Mouse (Mus musculus) hindbrain, postnatal 0 days (tissue): Measurements from ENCODE around the gene Pde4d. TPM values are rescaled to one million over a fixed set of nuclear protein-coding genes. Genes with fewer than 3 reads are reported as not detected.

Experiments
- ATAC-seq: fragments of 200-750 bp; cut with Nextera tagmentation; 2 replicates; pipeline ENCODE4 v1.8.0; 2017; ENCODE audit warnings: mild to moderate bottlenecking, moderate TSS enrichment, moderate library complexity
- DNase-seq: peaks from one replicate; pipeline ENCODE4 v3.0.0-alpha.2; 2015; ENCODE audit warnings: low spot score
- H3K27ac ChIP-seq: fragments of 300-500 bp; sonication (generic); 2 replicates; pipeline ENCODE4 v1.5.1; 2014; ENCODE audit warnings: mild to moderate bottlenecking
- H3K27me3 ChIP-seq: fragments of 300-500 bp; sonication (generic); 2 replicates; pipeline ENCODE4 v1.6.1; 2014; ENCODE audit warnings: low read length, mixed read lengths; ENCODE audit not compliant: insufficient read depth
- H3K36me3 ChIP-seq: fragments of 300-500 bp; sonication (generic); 2 replicates; pipeline ENCODE4 v1.6.1; 2014; ENCODE audit warnings: low read length, mixed read lengths; ENCODE audit not compliant: insufficient read depth
- H3K4me1 ChIP-seq: fragments of 300-500 bp; sonication (generic); 2 replicates; pipeline ENCODE4 v1.6.1; 2014; ENCODE audit warnings: antibody characterized with exemption, low read length, mixed read lengths; ENCODE audit not compliant: insufficient read depth
- H3K4me2 ChIP-seq: fragments of 300-500 bp; sonication (generic); 2 replicates; pipeline ENCODE4 v1.6.1; 2014; ENCODE audit warnings: low read depth, mild to moderate bottlenecking, low read length, moderate library complexity, mixed read lengths
- H3K4me3 ChIP-seq: fragments of 300-500 bp; sonication (generic); 2 replicates; pipeline ENCODE4 v1.5.1; 2014; ENCODE audit warnings: low read length
- H3K9ac ChIP-seq: fragments of 300-500 bp; sonication (generic); replicated peaks from 2 replicates; pipeline ENCODE4 v1.6.1; 2014; ENCODE audit warnings: mild to moderate bottlenecking, low read length, moderate library complexity, mixed read lengths
- H3K9me3 ChIP-seq: fragments of 300-500 bp; sonication (generic); 2 replicates; pipeline ENCODE4 v1.6.1; 2016; ENCODE audit warnings: low read length, mixed read lengths
- CTCF ChIP-seq: IDR thresholded peaks from 2 replicates; pipeline ENCODE4 v1.5.1; 2016; ENCODE audit warnings: antibody characterized with exemption, control low read depth, low read depth
- WGBS: fragments of 180-500 bp; shearing (Covaris S2); extraction: QIAGEN DNeasy Blood & Tissue Kit; methylation state at CpG from one replicate; pipeline ENCODE4 v1.1.7; 2014; 5-methylcytosine and 5-hydroxymethylcytosine counted together
- polyA plus RNA-seq: library from polyadenylated mRNA; unstranded; fragments of >200 nt; fragmentation: Nextera tagmentation; extraction: Ambion mirVana; gene quantifications from 2 replicates; pipeline ENCODE4 v1.2.1, GENCODE M21; 2015
- total RNA-seq: library from RNA; depleted of rRNA; stranded (reverse); fragments of >200 nt; gene quantifications from 2 replicates; pipeline ENCODE4 v1.2.3, GENCODE M21; 2014

The Pde4d gene
- total and polyA plus RNA-seq, 2 experiments from 2014 or later: 19.3 to 77.1 TPM

- Histone ChIP-seq H3K27ac (no peak overlapping the region), H3K4me2 (no peak overlapping the region), H3K27me3 (no peaks in the 10 kb centered on the region), H3K36me3 (no peaks in the 10 kb centered on the region), H3K4me1 (peaks cover 4% of the 10 kb centered on the region; the same call in 1 of the 2 replicates), H3K9ac (no peak overlapping the region), H3K9me3 (no peaks in the 10 kb centered on the region), H3K4me3 (no peak overlapping the region)
- ATAC-seq: no peak
- no peak for DNase-seq
- 57% methylated on average over 2 of the region's 2 CpGs for WGBS
- no peak for TF ChIP-seq CTCF
Measured at GRCm38 (mm10) chr13:109708326-109708725, 1258.6 kb downstream of the Pde4d start.

GRCm38 (mm10) chr13:109714581-109714980 lies 1264.8 kb downstream of the Pde4d start:
- no peaks in the 10 kb centered on the region for H3K4me1 ChIP-seq
- ATAC-seq: no peak
- no peak for DNase-seq
- H3K27ac ChIP-seq: no peak overlapping the region
- no peaks in the 10 kb centered on the region for H3K27me3 ChIP-seq
- WGBS: 94% methylated on average over 2 of the region's 2 CpGs
- no peak for TF ChIP-seq CTCF
- no peak overlapping the region for H3K4me3 ChIP-seq
- no peaks in the 10 kb centered on the region for H3K9me3 ChIP-seq
- H3K9ac ChIP-seq: no peak overlapping the region
- H3K4me2 ChIP-seq: no peak overlapping the region
- no peaks in the 10 kb centered on the region for H3K36me3 ChIP-seq

- H3K9ac ChIP-seq: no peak overlapping the region
- H3K4me3 ChIP-seq: no peak overlapping the region
- ATAC-seq (no peak), DNase-seq (no peak)
- H3K4me1 ChIP-seq: no peaks in the 10 kb centered on the region
- no peaks in the 10 kb centered on the region for H3K36me3 ChIP-seq
- no peaks in the 10 kb centered on the region for H3K27me3 ChIP-seq
- no peaks in the 10 kb centered on the region for H3K9me3 ChIP-seq
- H3K4me2 ChIP-seq: no peak overlapping the region
- WGBS: 60% methylated on average over 1 of the region's 1 CpGs
- no peak overlapping the region for H3K27ac ChIP-seq
- TF ChIP-seq CTCF: no peak
Measured at GRCm38 (mm10) chr13:109715321-109715720, 1265.6 kb downstream of the Pde4d start.

- 91% methylated on average over 2 of the region's 2 CpGs for WGBS
- Histone ChIP-seq H3K36me3 (no peaks in the 10 kb centered on the region), H3K9me3 (no peaks in the 10 kb centered on the region), H3K27ac (no peak overlapping the region), H3K4me3 (no peak overlapping the region), H3K9ac (no peak overlapping the region), H3K27me3 (no peaks in the 10 kb centered on the region), H3K4me1 (no peaks in the 10 kb centered on the region), H3K4me2 (no peak overlapping the region)
- DNase-seq: no peak
- TF ChIP-seq CTCF: no peak
- ATAC-seq: no peak
Measured at GRCm38 (mm10) chr13:109720127-109720713, 1270.5 kb downstream of the Pde4d start.

GRCm38 (mm10) chr13:109722237-109723119 lies 1272.7 kb downstream of the Pde4d start:
- ATAC-seq (no peak), DNase-seq (no peak)
- Histone ChIP-seq H3K27ac (no peak overlapping the region), H3K27me3 (no peaks in the 10 kb centered on the region), H3K9ac (no peak overlapping the region), H3K4me1 (no peaks in the 10 kb centered on the region), H3K4me3 (no peak overlapping the region), H3K9me3 (no peaks in the 10 kb centered on the region), H3K4me2 (no peak overlapping the region), H3K36me3 (no peaks in the 10 kb centered on the region)
- WGBS: 85% methylated on average over 6 of the region's 6 CpGs
- TF ChIP-seq CTCF: no peak

GRCm38 (mm10) chr13:109727346-109727745 lies 1277.6 kb downstream of the Pde4d start:
- ATAC-seq: no peak
- no peak overlapping the region for H3K9ac ChIP-seq
- no peak overlapping the region for H3K4me2 ChIP-seq
- no peaks in the 10 kb centered on the region for H3K4me1 ChIP-seq
- no peaks in the 10 kb centered on the region for H3K27me3 ChIP-seq
- H3K4me3 ChIP-seq: no peak overlapping the region
- no peak for DNase-seq
- no peaks in the 10 kb centered on the region for H3K36me3 ChIP-seq
- WGBS: 72% methylated on average over 5 of the region's 5 CpGs
- no peak overlapping the region for H3K27ac ChIP-seq
- TF ChIP-seq CTCF: no peak
- no peaks in the 10 kb centered on the region for H3K9me3 ChIP-seq

GRCm38 (mm10) chr13:109729612-109730011 lies 1279.9 kb downstream of the Pde4d start:
- Histone ChIP-seq H3K9ac (no peak overlapping the region), H3K4me2 (no peak overlapping the region), H3K27me3 (no peaks in the 10 kb centered on the region), H3K4me3 (no peak overlapping the region), H3K9me3 (no peaks in the 10 kb centered on the region), H3K27ac (no peak overlapping the region), H3K4me1 (no peaks in the 10 kb centered on the region), H3K36me3 (no peaks in the 10 kb centered on the region)
- no peak for ATAC-seq
- TF ChIP-seq CTCF: no peak
- DNase-seq: no peak
- WGBS: 91% methylated on average over 4 of the region's 4 CpGs
